Mouse (Mus musculus) v-Abl transformed pro-B cells (cell line): Measurements from ENCODE around the gene Jakmip3.

Experiments
- in situ Hi-C, 2 experiments: fragments of 400-800 bp; cut with MboI; formaldehyde crosslinking; loops; one replicate each; pipeline ENCODE4 v1.15.1; 2025; ENCODE audit not compliant: unreplicated experiment in 2 of 2

Jakmip3 gene

DNA sequence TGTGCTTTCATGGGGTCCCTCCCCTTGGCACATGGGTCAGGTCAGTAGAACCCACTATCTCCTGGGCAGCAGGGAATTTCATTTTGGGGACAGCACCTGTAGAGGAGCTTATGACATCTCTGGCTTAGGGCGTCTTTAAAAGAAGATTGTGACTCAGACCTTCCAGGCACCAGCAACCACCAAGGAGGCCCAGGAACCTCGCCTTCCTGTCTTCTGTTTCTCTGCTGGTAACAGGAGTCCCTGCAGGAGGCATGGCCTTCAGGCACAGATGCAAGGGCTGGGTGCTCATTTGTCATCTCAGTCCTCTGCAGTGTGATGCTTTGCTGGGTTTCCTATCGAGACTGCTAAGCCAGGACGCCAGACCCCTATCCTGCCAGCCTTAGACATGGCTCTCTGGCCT is 188.5 kb downstream of the Jakmip3 start:
- in situ Hi-C loops, result no loop called here

- in situ Hi-C loops, result loop anchor here in 1 of 2 experiments (5.0 kb wide), 1 partner anchor 62 kb away; no protein-coding TSS in a partner anchor
These were observed 189.8 kb downstream of the Jakmip3 start for GRCm38 (mm10) chr7:139130361-139130760.

DNA sequence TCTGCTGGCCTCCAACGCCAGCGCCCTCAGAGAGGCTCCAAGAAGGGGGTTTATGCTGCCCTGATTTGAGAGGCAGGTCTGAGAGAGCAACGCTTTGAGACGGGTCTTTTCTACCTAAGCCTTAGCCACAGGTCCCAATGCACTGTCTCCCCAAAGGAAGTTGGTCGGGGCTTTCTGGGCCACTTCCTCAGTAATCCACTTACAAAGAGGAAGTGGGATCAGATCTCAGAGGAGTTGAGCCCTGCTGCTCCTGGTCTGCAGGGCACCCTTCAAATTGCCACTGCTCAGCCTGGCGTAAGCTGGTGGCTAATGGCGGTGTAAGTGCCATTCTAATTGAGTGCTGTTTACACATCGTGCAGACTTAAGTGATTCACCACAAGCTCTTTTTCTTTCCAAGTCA is 191.0 kb downstream of the Jakmip3 start:
- in situ Hi-C loops, result loop anchor here in 1 of 2 experiments (5.0 kb wide), 1 partner anchor 61 kb away; no protein-coding TSS in a partner anchor

GRCm38 (mm10) chr7:139133446-139133845 is 192.9 kb downstream of the Jakmip3 start:
- in situ Hi-C loops, result loop anchor here in 1 of 2 experiments (5.0 kb wide), 1 partner anchor 59 kb away; no protein-coding TSS in a partner anchor
